Mouse (Mus musculus) spleen, adult 2 months (tissue): ENCODE results near the gene Gm17622.

ENCODE experiments used
- CTCF ChIP-seq: fragments of 200-500 bp; IDR thresholded peaks from 2 replicates; pipeline ENCODE4 v1.5.1; 2011; ENCODE audit warnings: mild to moderate bottlenecking, inconsistent platforms; ENCODE audit not compliant: insufficient read depth, insufficient read length, insufficient replicate concordance; ENCODE audit errors: extremely low read depth
- POLR2A ChIP-seq: fragments of 200-500 bp; IDR thresholded peaks from 2 replicates; pipeline ENCODE4 v1.6.1; 2011; ENCODE audit warnings: low read depth, low read length, inconsistent platforms

DNA sequence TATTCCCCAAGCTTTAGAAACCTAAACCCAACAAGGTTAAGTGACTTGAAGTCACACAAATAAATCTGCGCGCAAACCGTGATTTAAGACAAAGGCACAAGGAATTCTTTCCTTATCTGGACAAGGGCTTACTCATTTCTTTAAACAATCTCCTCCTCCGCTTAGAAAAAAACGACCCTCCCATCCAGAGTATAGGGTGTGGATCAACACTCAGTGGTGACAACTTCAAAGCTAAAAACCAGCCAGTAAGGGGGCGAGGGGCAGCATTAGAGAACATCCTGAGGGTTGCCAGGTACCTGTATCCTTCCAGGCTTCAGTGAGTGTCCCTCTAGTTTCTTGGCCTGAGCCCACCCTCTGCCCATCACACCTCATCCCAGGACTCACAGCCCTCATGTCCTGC, 20.0 kb upstream of the Gm17622 start:
- TF ChIP-seq CTCF = no peak
- TF ChIP-seq POLR2A = no peak
